Mouse (Mus musculus): Measurements from ENCODE around the gene Rpf2.
A peak's percentile ranks its signal among the peaks of the same experiment; 100 is the strongest.

Gene Rpf2

DNA sequence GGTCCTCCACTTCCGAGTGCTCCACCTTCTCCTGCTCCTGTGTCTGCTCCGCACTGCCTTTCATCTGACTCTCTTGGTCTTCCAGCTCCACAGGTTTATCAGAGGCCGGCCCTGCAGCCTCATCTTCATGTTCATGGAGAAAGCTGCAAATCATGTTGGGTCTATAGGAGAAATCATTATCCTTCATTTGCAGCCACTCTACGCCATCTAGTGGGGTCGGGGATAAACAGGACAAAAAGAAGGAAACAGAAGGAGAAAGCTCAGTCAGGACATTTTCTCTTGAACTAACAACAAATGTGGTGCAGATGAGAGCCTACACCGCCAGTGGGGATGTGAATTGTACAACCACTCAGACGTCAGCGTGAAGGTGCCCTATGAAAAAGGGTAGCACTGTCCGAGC lies 2.8 kb upstream of the Rpf2 start:
- no peak for DNase-seq (ENCODE audit: low read depth)

DNA sequence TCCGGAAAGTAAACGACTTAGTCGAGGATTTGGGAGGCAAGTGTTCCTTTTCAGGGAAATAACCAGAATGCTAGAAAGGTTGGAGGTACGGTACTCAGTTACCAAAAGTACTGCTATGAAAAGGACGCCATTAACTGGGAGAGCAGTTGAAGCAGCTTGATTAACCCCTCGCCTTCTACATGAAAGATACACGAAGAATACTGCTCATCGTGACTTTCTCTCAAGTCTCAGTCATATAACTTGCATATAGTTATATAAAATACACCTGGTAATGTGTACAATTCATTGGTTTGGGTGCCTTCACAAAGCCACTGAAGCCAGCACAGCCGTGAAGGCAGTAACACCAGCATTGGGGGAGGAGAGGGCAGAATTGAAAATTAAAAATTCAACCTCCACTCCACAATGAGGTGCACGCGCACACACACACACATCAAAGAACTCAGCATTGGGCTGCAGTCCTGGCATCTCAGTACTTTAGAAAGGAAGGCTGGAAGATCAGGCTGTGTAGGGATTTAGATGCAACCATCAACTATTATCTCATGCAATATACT lies 405 bp upstream of the Rpf2 start:
- DNase-seq (ENCODE audit: low read depth): no peak

DNA sequence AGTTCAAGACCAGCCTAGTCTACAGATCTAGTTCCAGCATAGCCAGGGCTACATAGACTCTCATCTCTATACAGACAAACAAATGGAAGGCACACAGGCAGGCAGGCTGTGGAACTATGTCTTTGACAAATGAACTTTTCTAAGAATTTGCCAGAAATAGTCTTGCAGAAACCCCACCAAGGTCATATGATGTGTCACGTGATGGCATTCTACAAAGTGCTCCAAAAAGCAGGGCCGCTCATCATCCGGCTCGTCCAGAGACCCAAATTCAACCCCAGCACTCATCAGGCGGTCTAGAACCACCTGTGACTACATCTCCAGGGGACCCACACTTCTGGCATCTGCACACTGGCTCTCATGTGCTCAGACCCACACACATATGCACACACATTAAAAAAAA lies 9.0 kb downstream of the Rpf2 start:
- DNase-seq (ENCODE audit: low read depth): no peak

DNA sequence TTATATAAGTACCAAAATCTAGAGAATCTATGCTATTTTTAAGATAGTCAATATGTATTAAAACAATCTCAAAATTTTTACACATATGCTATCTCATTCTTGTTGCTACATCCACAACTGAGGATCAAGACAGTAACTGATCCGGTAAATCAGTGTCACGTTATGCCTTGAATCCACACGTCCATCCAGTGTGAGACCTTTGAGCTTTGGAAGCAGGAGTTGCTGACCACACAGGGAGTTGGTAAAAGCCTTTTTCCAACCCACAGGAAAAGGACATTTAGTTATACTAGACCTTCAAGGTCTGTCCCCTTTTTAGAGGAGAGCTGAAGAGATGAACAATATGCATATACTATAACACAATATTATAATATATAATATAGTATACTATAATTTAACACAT lies 13.6 kb downstream of the Rpf2 start:
- no peak for DNase-seq (ENCODE audit: low read depth)

DNA sequence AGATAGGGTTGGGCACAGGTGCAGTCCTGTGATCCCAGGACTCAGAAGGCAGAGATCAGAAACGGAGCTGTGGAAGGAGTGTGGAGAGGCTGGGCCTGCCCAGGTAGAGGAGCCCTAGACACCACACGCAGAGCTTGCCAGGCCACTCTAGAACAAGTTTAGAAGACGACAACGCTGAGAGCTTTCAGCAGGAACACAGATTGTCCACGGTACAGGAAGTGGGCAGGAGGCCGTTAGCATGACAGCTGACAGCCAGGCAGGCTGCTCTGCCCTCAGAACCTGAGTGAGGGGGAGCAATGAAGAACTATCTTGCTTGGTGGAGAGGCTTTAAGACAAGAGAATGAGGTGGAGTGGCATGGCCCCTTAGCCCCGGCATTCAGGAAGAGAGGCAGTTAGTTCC lies 14.4 kb downstream of the Rpf2 start:
- DNase-seq (ENCODE audit: low read depth): no peak

DNA sequence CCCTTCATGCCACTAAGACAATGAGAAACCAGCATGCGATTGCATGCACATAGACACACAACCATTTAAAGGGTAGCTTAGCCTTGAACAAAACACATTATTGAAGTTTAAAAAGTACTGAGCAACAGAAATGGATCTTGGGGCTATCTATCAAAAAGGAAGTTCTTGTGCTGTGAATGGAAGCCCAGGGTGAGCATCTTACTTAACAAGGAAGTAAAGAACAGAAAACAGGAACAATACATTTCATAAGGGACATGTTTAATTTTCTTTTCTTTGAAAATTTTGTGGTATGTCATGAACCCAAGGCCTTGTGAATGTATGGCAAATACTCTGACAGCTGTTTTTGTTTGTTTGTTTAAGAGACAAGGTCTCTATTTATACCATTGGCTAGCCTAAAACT lies 17.1 kb downstream of the Rpf2 start:
- DNase-seq (ENCODE audit: low read depth): no peak

DNA sequence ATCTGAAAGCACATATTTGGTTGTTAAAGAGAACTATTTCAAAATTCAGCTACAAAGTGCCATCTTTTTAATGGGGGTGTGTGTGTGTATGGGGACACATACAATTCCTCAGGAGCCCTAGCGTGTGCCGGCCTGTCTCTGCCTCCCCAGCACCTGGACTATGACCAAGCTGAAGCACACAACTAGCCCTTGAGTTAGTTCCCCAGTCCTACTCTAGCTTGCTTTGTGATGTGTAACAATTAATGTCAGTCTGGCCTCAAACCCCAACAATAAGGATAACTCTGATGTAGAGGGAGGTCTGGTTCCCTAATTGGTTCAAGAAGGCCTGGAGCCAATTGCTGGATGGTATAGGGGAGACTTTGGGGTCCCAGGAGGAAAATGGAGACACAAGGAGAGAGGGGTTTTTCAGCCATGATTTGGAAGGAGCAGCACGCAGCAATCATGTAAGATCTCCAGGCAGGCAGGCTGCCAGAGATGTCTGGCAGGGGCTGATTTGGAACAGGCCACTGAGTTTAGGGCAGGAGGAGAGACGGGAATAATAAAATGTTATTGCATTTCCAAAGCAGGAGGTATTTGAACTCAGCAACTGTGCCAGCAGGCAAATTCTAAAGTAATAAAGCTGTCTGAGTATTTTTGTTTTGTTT lies 19.1 kb downstream of the Rpf2 start:
- no peak for DNase-seq (ENCODE audit: low read depth)

DNA sequence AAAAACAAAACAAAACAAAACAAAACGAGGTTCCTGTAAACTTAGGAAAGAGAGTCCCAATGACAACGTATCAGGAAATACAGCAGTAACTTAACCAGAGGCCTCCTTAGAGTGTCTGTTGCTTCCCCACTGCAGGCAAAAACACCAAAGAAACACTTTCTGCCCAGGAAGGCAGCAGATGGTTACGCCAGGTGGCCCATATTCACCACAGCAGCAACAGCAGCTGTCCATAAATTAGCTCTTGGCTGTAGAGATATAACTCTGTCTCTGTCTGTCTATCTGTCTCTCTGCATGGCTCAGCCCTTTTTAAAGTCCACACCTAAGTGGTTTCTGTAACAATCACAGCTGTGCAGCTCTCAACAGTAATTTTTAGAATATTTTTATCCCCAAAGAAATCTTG lies 28.0 kb downstream of the Rpf2 start:
- no peak for DNase-seq (ENCODE audit: low read depth)

DNA sequence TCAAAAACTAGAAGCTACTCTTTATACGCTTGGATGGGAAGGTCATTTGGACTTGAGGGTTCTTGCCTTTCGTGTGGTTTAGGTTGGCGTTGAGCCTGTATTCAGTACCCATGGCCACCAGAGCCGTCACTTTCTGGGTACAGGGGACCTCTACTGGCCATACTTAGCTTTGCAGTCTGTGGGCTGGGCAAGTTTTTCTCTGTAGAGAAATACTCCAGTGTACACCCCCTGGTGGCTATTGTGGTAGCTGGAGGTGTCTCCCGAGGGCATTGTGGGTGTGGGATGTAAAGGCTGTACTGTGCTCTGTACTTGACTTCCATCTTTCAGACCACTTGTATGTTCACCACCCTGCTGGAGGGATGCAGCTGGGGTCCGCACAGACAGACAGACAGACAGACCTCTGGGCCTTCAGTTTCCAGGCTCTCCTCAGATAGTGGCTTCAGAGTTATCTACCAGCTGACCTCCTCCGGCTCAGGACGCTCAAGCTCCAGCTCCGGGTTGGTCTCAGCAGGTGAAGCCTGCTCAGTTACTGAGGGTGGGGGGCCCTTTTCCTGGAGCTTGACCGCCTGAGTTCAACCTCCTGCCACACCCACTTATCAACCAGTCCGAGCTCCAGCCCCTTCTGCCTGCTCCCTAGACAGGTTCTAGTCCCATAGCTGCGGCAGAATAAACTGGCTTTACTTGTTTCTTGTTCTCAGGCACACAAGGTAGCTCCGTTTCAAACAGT lies 34.2 kb downstream of the Rpf2 start:
- DNase-seq (ENCODE audit: low read depth): peak; percentile 79

DNA sequence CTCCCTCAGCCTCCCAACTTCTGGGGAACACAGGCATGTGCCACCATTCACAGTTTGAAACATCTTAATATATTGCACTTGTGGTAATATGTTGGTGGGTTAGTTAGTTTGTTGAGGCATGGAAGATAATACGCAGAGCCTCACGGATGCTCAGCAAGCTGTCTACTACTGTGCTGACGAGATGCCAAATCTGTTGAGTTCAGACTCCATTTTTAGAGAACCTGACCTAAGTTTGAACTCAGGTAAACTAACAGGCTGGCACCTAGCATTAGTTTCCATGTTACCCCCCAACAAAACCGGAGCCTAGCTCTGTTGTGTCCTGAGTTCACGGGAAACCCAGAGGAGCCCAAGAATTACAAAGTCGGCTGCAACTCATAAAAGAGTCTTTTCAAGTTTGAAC lies 51.8 kb downstream of the Rpf2 start:
- DNase-seq (ENCODE audit: low read depth): no peak

DNA sequence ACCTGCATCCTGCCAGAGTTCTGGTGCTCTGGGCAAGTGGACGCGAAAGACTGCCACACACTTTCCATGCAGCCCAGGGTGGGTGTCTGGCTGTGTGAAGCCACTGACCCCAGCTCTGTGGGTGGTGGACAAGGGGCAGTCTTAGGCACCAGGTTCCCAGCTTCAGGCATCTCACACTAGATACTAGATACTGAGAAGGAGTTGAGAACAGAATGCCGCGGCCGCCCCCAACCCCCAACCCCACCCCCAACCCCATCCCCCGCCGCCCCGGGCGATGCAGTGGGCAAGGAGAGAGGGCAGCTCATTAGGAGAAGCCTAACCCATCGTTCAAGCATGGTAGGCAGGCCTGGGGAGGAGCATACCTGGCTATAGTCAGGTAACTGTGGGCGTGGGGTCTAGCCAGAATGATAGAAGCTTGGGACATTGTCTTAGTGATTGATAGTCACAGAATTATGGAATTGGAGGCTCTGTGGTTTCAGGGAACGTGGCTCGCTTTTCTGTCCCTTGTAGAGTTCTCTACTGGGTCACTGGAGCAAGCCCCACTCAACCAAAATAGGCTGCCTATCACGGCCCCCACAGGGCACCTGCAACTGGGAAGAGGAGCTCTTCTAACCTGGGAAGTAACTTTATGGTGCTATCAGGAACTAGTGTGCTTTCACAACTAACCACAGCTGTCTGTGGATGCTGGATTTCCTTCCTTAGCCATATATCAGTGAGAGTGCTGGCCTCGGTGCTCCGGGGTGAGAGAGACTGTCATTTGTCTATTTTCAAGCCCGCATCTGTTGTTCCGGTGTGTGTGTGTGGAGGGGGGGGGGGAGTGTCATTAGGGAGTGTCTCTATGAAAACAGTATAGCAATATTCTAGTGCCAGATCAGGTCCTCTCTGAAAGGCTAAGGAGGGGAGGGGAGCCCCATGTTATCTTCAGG lies 54.6 kb downstream of the Rpf2 start:
- no peak for DNase-seq (ENCODE audit: low read depth)

DNA sequence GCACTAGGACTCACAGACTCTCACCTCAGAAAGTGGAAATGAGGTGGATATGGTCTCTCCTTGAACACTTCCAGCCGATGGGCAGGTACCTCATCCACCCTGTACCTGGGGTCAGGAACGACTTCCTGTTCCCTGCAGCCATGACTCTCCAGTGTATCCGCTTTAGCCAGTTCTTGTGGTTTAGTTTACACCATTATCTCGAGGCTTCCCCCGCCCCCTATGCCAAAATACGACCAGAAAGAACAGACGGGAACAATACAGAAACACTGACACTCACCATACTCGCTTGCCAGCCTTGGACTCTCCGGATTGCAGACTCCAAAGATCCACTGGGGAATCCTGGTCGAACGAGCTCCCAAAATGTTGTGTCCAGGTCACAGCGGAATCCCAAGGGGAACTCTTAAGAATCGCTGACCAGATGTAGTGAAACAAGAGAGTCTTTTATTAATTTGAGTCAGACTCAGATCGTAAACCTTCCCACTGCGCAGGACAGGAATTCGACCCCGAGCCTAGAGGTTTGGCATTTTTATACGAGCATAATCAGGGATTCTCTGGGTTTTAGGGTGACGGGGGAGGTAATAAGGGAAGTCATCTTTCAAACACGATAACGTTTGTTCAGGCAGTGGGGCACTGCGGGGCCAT lies 55.4 kb downstream of the Rpf2 start:
- DNase-seq (ENCODE audit: low read depth): no peak

DNA sequence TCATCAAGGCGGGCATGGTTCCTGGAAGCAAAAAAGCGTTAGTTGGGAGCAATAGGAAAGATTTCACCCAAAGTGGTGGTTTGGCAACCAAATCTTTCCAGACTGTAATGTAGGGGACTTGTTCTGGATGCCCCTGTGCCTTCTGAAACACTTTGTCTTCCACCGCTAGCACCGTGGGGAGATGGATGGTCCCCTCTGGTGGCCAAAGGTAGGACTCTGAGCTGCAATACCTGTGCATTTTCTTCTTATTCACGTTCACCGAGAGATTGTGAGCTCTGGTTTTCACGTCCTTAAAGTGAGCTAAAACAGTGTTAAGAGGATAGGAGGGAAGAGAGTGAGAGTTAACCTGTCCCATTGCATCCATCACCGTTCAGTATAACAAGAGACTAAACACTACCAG lies 56.0 kb downstream of the Rpf2 start:
- no peak for DNase-seq (ENCODE audit: low read depth)

DNA sequence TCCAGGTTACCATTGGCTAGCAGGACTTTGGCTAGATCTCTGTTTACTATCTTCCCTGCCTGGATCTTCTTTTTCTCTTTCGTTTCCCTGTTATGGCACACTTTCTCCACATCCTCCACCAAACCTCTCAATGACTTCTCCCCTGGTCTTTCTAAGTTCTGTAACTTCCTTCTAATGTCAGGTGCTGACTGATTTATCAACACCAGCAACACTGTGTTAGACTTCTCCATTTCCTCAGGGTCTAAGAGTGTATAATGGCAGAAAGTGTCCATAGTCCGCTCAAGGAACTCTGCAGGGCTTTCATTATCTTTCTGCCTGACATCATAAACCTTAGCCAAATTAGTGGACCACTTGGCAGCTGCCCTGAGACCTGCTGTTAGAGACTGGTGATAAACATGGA lies 57.1 kb downstream of the Rpf2 start:
- no peak for DNase-seq (ENCODE audit: low read depth)

DNA sequence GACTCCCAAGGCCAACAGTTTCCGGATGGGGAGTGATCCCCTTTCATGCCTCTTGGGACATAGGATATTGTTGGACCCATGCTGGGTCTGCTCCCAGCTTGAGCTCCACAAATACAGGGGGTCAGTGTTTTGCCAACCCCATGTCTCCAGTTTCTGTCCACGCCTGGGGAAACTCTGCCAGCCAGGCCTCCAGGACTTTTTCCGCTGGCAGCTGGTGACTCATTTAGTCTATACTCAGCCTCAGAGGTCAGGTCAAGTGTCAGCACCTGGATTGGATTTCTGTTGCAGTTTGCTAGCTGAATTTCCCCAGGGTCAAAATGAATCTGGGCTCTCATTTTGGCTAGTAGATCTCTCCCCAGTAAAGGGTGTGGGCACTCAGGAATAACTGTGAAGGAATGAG lies 58.0 kb downstream of the Rpf2 start:
- no peak for DNase-seq (ENCODE audit: low read depth)

DNA sequence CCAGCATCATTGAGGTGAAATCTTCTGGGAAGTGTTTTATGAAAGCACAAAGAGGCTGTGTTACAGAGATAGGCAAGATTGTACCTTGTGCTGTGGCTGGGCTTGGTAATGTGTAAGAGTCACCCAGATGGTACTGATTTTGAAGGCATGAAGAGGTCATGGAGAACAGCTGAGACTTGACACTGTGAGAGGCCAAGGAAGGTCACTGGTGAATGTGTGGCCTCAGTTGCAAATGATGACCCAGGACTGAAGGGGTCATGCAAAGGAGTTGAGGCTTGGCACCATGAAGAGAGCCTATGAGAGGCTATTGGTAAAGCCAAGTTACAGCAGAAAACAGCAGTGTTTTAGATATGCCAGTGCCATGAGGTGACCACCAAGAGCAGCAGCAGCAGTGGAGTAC lies 60.9 kb downstream of the Rpf2 start:
- no peak for DNase-seq (ENCODE audit: low read depth)

DNA sequence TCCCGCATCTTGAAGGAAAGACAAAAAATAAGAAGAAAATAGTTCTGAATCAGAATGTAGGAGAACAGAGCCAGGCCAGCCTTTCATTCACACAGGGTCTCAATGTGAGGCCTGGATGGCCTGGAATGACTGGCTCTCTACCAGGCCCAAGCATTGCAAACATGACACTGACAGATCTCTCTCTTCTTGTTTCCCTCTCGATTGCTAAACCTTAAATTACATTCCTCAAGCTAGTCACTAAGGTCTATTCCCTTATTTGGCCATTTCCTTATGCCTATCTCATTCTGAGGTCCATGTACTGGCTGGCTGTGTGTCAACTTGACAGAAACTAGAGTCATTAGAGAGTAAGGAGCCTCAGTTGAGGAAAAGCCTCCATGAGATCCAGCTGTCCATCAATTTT lies 66.8 kb downstream of the Rpf2 start:
- no peak for DNase-seq (ENCODE audit: low read depth)

DNA sequence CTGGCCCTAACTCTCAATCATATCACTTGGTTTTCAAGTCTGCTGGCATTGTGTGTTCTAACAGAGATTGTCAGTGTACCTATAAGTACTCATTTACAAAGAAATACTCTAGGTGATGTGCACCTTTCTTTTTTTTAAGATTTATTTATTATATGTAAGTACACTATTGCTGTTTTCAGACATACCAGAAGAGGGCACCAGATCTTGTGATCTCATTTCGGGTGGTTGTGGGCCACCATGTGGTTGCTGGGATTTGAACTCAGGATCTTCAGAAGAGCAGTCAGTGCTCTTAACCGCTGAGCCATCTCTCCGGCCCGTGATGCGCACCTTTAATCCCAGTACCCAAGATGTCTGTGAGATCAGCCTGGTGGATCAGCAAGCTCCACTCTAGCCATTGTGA lies 67.7 kb downstream of the Rpf2 start:
- no peak for DNase-seq (ENCODE audit: low read depth)

DNA sequence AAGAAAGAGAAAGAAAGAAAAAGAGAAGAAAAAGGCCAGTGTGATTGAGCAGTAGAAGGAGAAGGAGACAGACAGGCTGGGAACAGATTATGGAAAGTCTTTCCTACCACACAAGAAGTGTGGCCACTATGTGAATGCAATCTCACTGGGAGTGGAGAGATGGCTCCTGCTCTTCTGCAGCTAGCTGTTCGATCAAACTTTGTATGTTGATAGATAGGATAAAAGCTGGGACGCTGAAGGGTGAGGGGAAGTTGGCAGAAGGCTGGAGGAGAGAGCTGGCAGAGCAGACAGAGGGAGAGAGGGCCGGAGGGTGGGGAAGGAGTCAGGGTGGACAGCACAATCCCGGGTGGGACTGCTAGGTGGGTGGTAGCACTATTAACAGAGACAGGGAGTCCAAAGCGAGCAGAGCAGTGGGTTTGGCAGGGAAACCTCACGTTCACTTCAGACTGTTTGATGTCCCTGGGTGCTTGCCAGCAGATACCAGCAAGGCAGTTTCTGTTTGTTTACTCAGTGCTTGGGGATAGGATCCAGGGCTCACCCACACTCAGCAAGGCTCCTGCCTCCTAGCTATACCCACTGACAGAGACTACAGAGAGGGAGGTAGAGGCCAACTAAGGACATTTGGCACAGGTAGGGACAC lies 69.4 kb downstream of the Rpf2 start:
- peak; percentile 28 for DNase-seq (ENCODE audit: low read depth)

Measured in fibroblast of lung, adult 2 months (primary cell).